Mouse (Mus musculus) liver, embryonic 14.5 days (tissue): ENCODE data around the gene Phkg1. TPM values are rescaled to one million over a fixed set of nuclear protein-coding genes. Genes with fewer than 3 reads are reported as not detected.
A peak's percentile ranks its signal among the peaks of the same experiment; 100 is the strongest.

Experiments
- ATAC-seq: fragments of 200-750 bp; cut with Nextera tagmentation; 2 replicates; pipeline ENCODE4 v1.8.0; 2017; ENCODE audit warnings: moderate number of reproducible peaks, mild to moderate bottlenecking, moderate library complexity; ENCODE audit not compliant: insufficient read depth
- DNase-seq, 3 experiments: peaks; one replicate each; pipeline ENCODE4 v3.0.0-alpha.2; 2012 to 2013; ENCODE audit warnings: low read depth in 3 of 3, low spot score in 3 of 3
- H3K27ac ChIP-seq: fragments of 300-500 bp; sonication (generic); 2 replicates; pipeline ENCODE4 v1.5.1; 2014; ENCODE audit warnings: moderate library complexity, mild to moderate bottlenecking, control low read depth, inconsistent platforms
- H3K27me3 ChIP-seq: fragments of 300-500 bp; sonication (generic); 2 replicates; pipeline ENCODE4 v1.6.1; 2014; ENCODE audit warnings: mild to moderate bottlenecking, low read length, moderate library complexity; ENCODE audit not compliant: control insufficient read depth, insufficient read depth
- H3K36me3 ChIP-seq: fragments of 300-500 bp; sonication (generic); replicated peaks from 2 replicates; pipeline ENCODE4 v1.6.1; 2014; ENCODE audit warnings: low read depth; ENCODE audit not compliant: control insufficient read depth, insufficient read depth
- H3K4me1 ChIP-seq, 2 experiments: fragments of 200-500 bp in 1 of 2; fragments of 300-500 bp in 1 of 2; sonication (generic) in 1 of 2; replicated peaks; 2 replicates each; pipeline ENCODE4 v1.6.1; 2012 to 2014; ENCODE audit warnings: antibody characterized with exemption in 1 of 2, inconsistent platforms in 1 of 2, low read length in 1 of 2; ENCODE audit not compliant: control insufficient read depth in 2 of 2, insufficient read depth in 2 of 2
- H3K4me2 ChIP-seq: fragments of 300-500 bp; sonication (generic); 2 replicates; pipeline ENCODE4 v1.6.1; 2014; ENCODE audit warnings: low read depth, mild to moderate bottlenecking, control low read depth, moderate library complexity
- H3K4me3 ChIP-seq, 2 experiments: fragments of 200-500 bp in 1 of 2; fragments of 300-500 bp in 1 of 2; sonication (generic) in 1 of 2; 2 replicates each; pipeline ENCODE4 v1.5.1; 2012 to 2014; ENCODE audit warnings: low read depth in 2 of 2, low read length in 2 of 2, mild to moderate bottlenecking in 2 of 2, control low read depth in 1 of 2, inconsistent platforms in 1 of 2, moderate library complexity in 1 of 2; ENCODE audit not compliant: insufficient read depth in 1 of 2
- H3K9ac ChIP-seq: fragments of 300-500 bp; sonication (generic); replicated peaks from 2 replicates; pipeline ENCODE4 v1.6.1; 2014; ENCODE audit warnings: mild to moderate bottlenecking, control low read depth, moderate library complexity
- H3K9me3 ChIP-seq: fragments of 300-500 bp; sonication (generic); 2 replicates; pipeline ENCODE4 v1.6.1; 2016; ENCODE audit warnings: low read length, mixed read lengths; ENCODE audit not compliant: control insufficient read depth
- CTCF ChIP-seq: IDR thresholded peaks from 2 replicates; pipeline ENCODE4 v1.5.1; 2016; ENCODE audit warnings: antibody characterized with exemption, low read depth, control low read depth
- EP300 ChIP-seq: IDR thresholded peaks from 2 replicates; pipeline ENCODE4 v1.6.1; 2016; ENCODE audit warnings: antibody characterized with exemption, low read depth
- WGBS: fragments of 180-500 bp; shearing (Covaris S2); extraction: QIAGEN DNeasy Blood & Tissue Kit; methylation state at CpG from one replicate; pipeline ENCODE4 v1.1.7; 2014; ENCODE audit not compliant: insufficient replicate concordance; 5-methylcytosine and 5-hydroxymethylcytosine counted together
- polyA plus RNA-seq, 2 experiments: library from polyadenylated mRNA; depleted of rRNA in 1 of 2; stranded (reverse) in 1 of 2; unstranded in 1 of 2; fragments of >200 nt; fragmentation: Nextera tagmentation in 1 of 2; extraction: Ambion mirVana in 1 of 2; gene quantifications; 2 replicates each; pipeline versions ENCODE4 v1.2.1 to v1.2.3; 2012 to 2014

Phkg1 gene
- polyA plus RNA-seq, 2 experiments: 0.10 to 0.18 TPM

DNA sequence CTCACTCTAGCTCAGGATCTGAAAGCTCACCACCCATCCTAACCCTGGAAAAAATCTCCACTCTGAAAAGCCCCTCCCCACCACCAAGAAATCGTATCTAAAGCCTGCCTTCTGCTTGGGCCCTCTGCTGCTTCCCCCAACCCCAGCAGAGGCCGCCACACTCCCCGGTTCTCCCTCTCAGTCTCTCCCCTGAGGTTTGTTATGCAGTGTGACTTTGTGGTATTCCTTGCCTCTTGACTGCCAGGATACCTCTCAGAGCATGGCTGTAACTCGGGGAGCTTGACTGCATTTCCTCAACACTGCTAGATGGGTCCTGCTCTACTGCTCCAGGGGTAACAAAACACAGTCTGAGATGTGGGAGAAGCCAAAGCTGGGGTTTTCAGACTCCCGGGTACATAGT, 43.2 kb downstream of the Phkg1 start:
- Histone ChIP-seq H3K9me3 (no peaks in the 10 kb centered on the region), H3K27me3 (no peaks in the 10 kb centered on the region), H3K36me3 (peaks cover 5% of the 10 kb centered on the region), H3K27ac (no peak overlapping the region), H3K4me1 (no peaks in the 10 kb centered on the region), H3K4me2 (no peak overlapping the region), H3K9ac (no peak overlapping the region), H3K4me3 (no peak overlapping the region)
- no peak for ATAC-seq
- no peak for DNase-seq
- TF ChIP-seq EP300: no peak
- no peak for TF ChIP-seq CTCF
- 65% methylated on average over 5 of the region's 5 CpGs for WGBS

DNA sequence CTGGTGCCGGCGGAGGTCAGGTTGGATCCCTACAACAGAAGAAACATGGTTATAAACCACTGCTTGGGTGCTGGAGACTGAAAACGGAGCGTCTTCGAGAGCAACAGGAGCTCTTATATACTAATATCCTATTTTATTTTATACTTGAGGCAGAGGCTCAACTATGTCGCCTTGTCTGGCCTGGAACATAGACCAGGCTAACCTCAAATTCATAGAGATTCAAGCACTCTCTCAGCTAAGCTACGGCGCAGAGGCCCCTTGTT, 50.9 kb downstream of the Phkg1 start:
- Histone ChIP-seq H3K27me3 (no peaks in the 10 kb centered on the region), H3K4me3 (peak overlapping the region; percentile 80 to 91), H3K27ac (peak overlapping the region; percentile 68; the same call in 1 of the 2 replicates), H3K36me3 (peaks cover 20% of the 10 kb centered on the region), H3K9ac (peak overlapping the region; percentile 83), H3K4me2 (peak overlapping the region; percentile 92), H3K4me1 (peaks cover 3 to 5% of the 10 kb centered on the region in 2 experiments), H3K9me3 (no peaks in the 10 kb centered on the region)
- TF ChIP-seq EP300 (no peak), CTCF (no peak)
- WGBS: 30% methylated on average over 8 of the region's 8 CpGs
- ATAC-seq: no peak
- DNase-seq: no peak

DNA sequence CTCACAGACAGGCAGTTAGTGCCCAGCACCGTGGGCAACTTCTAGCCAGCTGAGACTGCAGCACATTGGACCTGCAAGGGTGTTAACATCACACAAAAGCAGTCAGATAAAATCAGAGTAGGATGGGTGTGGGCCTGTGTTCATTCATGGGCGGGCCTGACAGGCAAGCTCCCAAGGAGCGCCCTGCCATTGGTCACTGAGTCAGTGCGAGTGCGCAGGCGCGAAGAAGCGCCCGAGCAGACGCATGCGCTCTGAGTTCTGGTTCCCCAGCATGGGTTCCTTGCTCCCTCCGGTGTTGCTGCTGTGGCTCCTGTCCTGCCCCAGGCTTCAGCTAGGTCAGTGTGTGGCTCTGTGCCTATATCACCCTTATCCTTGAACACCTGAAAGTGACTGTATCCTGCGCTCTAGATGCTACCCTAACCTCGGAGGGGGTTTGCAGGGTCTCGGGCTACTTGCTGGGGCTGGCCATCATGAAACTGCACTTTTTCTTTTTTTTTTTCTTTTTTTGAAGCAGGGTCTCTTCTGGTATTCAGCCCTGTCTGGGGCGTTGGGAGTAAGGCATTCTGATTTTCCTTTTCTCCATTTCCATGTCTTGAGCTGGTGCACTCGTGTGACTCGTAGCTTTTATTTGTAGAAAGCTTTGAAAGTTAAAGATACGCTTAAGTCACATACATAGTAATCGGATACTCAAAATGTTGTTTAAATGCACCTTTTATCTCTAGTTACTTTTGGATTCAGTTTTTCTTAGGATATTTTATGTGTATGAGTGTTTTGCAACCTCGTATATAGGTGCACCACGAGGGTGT, 51.4 kb downstream of the Phkg1 start, which contains the start of gene Sumf2:
Sumf2 (plus strand) TSS at position 235 of the 806 bp plus-strand sequence.
- Histone ChIP-seq H3K27ac (peak within 1 kb of the TSS; percentile 68), H3K9me3 (no peaks in the 10 kb centered on the region), H3K4me1 (peaks cover 3 to 5% of the 10 kb centered on the region in 2 experiments), H3K4me3 (peak within 1 kb of the TSS; percentile 80 to 91), H3K9ac (peak within 1 kb of the TSS; percentile 83), H3K27me3 (no peaks in the 10 kb centered on the region), H3K4me2 (peak within 1 kb of the TSS; percentile 92), H3K36me3 (peaks cover 20% of the 10 kb centered on the region)
- ATAC-seq (peak; percentile 98), DNase-seq (peak; percentile 89 to 93 (median 91))
- 6% methylated on average over 22 of the region's 22 CpGs for WGBS
- TF ChIP-seq EP300 (no peak), CTCF (no peak)

DNA sequence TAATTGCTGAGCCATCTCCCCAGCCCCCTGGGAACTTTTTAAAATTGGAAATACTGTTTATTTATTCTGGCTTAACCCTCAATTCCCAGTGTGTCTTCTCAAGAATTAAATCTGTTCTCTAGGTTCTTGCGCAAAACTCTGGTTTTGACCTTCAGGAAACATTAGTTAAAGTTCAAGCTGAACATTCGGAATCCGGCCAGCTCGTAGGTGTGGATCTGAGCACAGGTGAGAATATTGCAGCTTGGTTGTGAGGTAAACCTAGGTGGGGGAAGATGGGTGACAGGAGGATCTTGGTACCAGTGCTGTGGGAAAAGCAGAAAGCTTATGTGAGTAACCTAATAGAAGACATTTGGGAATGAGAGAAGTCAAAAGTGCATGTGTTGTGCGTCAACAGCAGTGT, 53.5 kb downstream of the Phkg1 start:
- Histone ChIP-seq H3K4me1 (peaks cover 3 to 5% of the 10 kb centered on the region in 2 experiments), H3K4me2 (no peak overlapping the region), H3K27me3 (no peaks in the 10 kb centered on the region), H3K9ac (no peak overlapping the region), H3K4me3 (no peak overlapping the region), H3K27ac (no peak overlapping the region), H3K36me3 (peaks cover 20% of the 10 kb centered on the region), H3K9me3 (no peaks in the 10 kb centered on the region)
- DNase-seq (no peak), ATAC-seq (no peak)
- WGBS: 86% methylated on average over 5 of the region's 5 CpGs
- no peak for TF ChIP-seq CTCF
- TF ChIP-seq EP300: no peak

Other genes starting within 250 kb of the Phkg1 start
- gene Zfp11, start 228.4 kb downstream of the Phkg1 start, polyA plus RNA-seq (2012; rRNA removed): 0.67 and 0.75 TPM in 2 replicates
- 0.61 and 0.65 TPM in 2 replicates for gene Zfp11, start 228.4 kb downstream of the Phkg1 start, polyA plus RNA-seq (2014; fragmentation: Nextera tagmentation; extraction: Ambion mirVana)
- gene Sept14, start 190.0 kb downstream of the Phkg1 start, polyA plus RNA-seq (2012; rRNA removed): not detected in 2 replicates
- not detected in 2 replicates for gene Sept14, start 190.0 kb downstream of the Phkg1 start, polyA plus RNA-seq (2014; fragmentation: Nextera tagmentation; extraction: Ambion mirVana)
- 46.8 and 54.6 TPM in 2 replicates for gene Mrps17, start 183.1 kb downstream of the Phkg1 start, polyA plus RNA-seq (2012; rRNA removed)
- gene Mrps17, start 183.1 kb downstream of the Phkg1 start, polyA plus RNA-seq (2014; fragmentation: Nextera tagmentation; extraction: Ambion mirVana): 111 TPM in 2 replicates
- 8.5 and 15.9 TPM in 2 replicates for gene Nipsnap2, start 173.5 kb downstream of the Phkg1 start, polyA plus RNA-seq (2012; rRNA removed)
- 22.6 and 22.8 TPM in 2 replicates for gene Nipsnap2, start 173.5 kb downstream of the Phkg1 start, polyA plus RNA-seq (2014; fragmentation: Nextera tagmentation; extraction: Ambion mirVana)
- 33.3 and 33.6 TPM in 2 replicates for gene Psph, start 111.1 kb downstream of the Phkg1 start, polyA plus RNA-seq (2012; rRNA removed)
- 71.2 and 75.5 TPM in 2 replicates for gene Psph, start 111.1 kb downstream of the Phkg1 start, polyA plus RNA-seq (2014; fragmentation: Nextera tagmentation; extraction: Ambion mirVana)
- 8.6 and 10.0 TPM in 2 replicates for gene Sumf2, start 51.6 kb downstream of the Phkg1 start, polyA plus RNA-seq (2012; rRNA removed)
- 15.0 and 19.1 TPM in 2 replicates for gene Sumf2, start 51.6 kb downstream of the Phkg1 start, polyA plus RNA-seq (2014; fragmentation: Nextera tagmentation; extraction: Ambion mirVana)
- 452 and 500 TPM in 2 replicates for gene Chchd2, start 11.1 kb downstream of the Phkg1 start, polyA plus RNA-seq (2012; rRNA removed)
- 630 and 646 TPM in 2 replicates for gene Chchd2, start 11.1 kb downstream of the Phkg1 start, polyA plus RNA-seq (2014; fragmentation: Nextera tagmentation; extraction: Ambion mirVana)
- gene Zbed5, start 2.8 kb downstream of the Phkg1 start, polyA plus RNA-seq (2012; rRNA removed): 0.43 and 0.70 TPM in 2 replicates
- 0.67 and 1.4 TPM in 2 replicates for gene Zbed5, start 2.8 kb downstream of the Phkg1 start, polyA plus RNA-seq (2014; fragmentation: Nextera tagmentation; extraction: Ambion mirVana)
- gene Nupr1l, start 10.0 kb upstream of the Phkg1 start, polyA plus RNA-seq (2012; rRNA removed): 0.26 and 0.61 TPM in 2 replicates
- gene Nupr1l, start 10.0 kb upstream of the Phkg1 start, polyA plus RNA-seq (2014; fragmentation: Nextera tagmentation; extraction: Ambion mirVana): 0.71 and 0.72 TPM in 2 replicates
- gene Vkorc1l1, start 43.4 kb upstream of the Phkg1 start, polyA plus RNA-seq (2012; rRNA removed): 16.5 and 16.6 TPM in 2 replicates
- gene Vkorc1l1, start 43.4 kb upstream of the Phkg1 start, polyA plus RNA-seq (2014; fragmentation: Nextera tagmentation; extraction: Ambion mirVana): 16.2 and 17.5 TPM in 2 replicates
- 15.5 and 18.7 TPM in 2 replicates for gene Gusb, start 104.5 kb upstream of the Phkg1 start, polyA plus RNA-seq (2012; rRNA removed)
- 37.7 and 37.9 TPM in 2 replicates for gene Gusb, start 104.5 kb upstream of the Phkg1 start, polyA plus RNA-seq (2014; fragmentation: Nextera tagmentation; extraction: Ambion mirVana)
- gene Asl, start 130.7 kb upstream of the Phkg1 start, polyA plus RNA-seq (2012; rRNA removed): 26.1 and 30.4 TPM in 2 replicates
- 39.8 and 47.3 TPM in 2 replicates for gene Asl, start 130.7 kb upstream of the Phkg1 start, polyA plus RNA-seq (2014; fragmentation: Nextera tagmentation; extraction: Ambion mirVana)
- gene Crcp, start 130.7 kb upstream of the Phkg1 start, polyA plus RNA-seq (2012; rRNA removed): 8.6 and 15.8 TPM in 2 replicates
- 14.7 and 16.1 TPM in 2 replicates for gene Crcp, start 130.7 kb upstream of the Phkg1 start, polyA plus RNA-seq (2014; fragmentation: Nextera tagmentation; extraction: Ambion mirVana)
- 8.4 and 10.0 TPM in 2 replicates for gene Tpst1, start 174.8 kb upstream of the Phkg1 start, polyA plus RNA-seq (2012; rRNA removed)
- gene Tpst1, start 174.8 kb upstream of the Phkg1 start, polyA plus RNA-seq (2014; fragmentation: Nextera tagmentation; extraction: Ambion mirVana): 22.3 and 22.8 TPM in 2 replicates
- 3.2 and 3.6 TPM in 2 replicates for gene Kctd7, start 246.3 kb upstream of the Phkg1 start, polyA plus RNA-seq (2012; rRNA removed)
- 3.8 and 6.6 TPM in 2 replicates for gene Kctd7, start 246.3 kb upstream of the Phkg1 start, polyA plus RNA-seq (2014; fragmentation: Nextera tagmentation; extraction: Ambion mirVana)